Mouse (Mus musculus): ENCODE measurements around the gene Gm10959.

DNA sequence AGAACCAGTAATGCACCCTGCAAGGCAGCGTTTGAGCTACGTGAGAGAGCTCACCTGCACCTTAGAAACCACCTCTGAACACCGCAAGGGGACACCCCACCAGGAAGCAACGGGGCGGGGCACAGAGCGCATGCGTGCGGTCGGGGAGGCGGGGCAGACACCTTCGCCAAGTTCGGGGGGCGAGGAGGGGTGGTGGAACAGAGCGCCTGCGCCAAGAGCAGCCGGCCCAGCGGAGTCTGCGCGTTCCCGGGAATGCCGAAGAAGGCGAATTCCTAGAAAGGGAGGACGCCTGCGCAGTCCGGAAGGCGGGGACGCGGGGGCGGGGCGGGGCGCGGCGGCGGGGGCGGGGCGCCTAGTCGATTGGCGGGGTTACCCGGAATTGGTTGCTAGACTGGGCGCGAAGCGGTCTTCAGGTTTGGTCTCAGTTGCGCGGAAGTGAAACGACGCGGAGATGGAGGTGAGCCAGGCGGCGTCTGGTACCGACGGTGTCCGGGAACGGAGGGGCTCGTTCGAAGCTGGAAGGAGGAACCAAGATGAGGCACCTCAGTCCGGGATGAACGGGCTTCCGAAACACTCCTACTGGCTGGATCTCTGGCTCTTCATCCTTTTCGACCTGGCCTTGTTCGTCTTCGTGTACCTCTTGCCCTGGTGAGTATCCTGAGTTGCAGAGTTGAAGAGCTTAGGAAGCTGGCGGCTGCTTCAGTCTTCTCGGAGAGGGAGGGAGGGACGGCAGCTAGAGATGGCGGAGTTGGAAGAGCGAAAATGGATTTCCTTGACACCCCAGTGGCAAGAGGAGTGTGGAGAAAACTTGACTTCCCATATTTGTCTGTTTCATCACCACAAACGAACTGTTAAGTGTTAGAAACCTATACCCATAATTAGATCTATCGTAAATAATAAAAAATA lies 5.1 kb upstream of the Gm10959 start, which contains the start of gene 1810037I17Rik:
- TF ChIP-seq CTCF (IDR thresholded peaks at IDR 0.05; ENCODE audit: low read depth): peak; percentile 64
- TF ChIP-seq EP300 (IDR thresholded peaks at IDR 0.05; ENCODE audit: low read depth): no peak
